Mouse (Mus musculus): ENCODE data around the gene Yap1. TPM values are rescaled to one million over a fixed set of nuclear protein-coding genes. Genes with fewer than 3 reads are reported as not detected.

The Yap1 gene
- polyA plus RNA-seq, 1 experiment from 2014 or later, result 37.6 TPM

DNA sequence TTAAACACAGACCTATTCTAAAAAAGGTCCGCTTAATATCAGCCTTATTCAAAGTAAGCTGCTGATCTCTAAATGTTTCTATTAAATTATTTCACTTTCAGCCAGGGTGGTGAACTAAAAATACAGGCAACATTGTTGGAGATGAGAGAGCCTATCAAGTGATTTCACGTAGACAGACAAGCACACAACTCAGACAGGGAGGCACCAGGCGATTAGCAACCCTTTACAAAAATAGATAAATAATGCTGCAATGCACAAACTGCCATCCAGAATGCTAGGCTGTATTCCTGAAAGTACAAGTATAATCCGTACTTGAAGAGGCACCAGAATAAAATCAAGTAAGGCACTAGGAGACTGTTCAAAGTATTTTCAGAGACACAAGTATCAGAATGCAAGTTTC is 20.1 kb downstream of the Yap1 start:
- WGBS, result 77% methylated on average over 4 of the region's 4 CpGs
- no peak for ATAC-seq (replicated peaks; ENCODE audit: low FRiP score)
- H3K36me3 ChIP-seq (ENCODE audit: control insufficient read depth, insufficient read depth, low read length), result no peaks in the 10 kb centered on the region; the same call in 1 of the 2 replicates

DNA sequence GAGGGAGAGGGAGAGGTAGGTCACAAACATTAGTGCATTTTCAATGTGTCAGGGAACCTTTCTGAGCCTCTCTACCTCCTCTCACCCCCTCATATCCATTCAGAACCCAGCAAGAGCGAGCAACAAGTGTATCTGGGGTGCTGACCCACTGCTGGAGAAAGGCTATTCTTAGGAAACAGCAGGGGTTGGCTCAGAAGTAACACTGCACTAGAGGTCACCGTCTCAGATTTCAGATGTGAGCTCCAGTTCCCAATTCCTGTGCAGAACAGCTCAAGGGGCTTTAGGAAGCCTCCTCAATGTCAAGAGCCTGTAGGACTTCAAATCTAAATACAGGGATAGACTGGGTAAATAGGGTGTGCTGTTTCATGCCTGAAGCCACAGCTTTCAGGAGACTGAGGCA is 20.7 kb downstream of the Yap1 start:
- Histone ChIP-seq H3K27ac (ENCODE audit: low read depth, low read length) (no peak overlapping the region), H3K9me3 (ENCODE audit: control insufficient read depth, low read length) (no peaks in the 10 kb centered on the region), H3K4me1 (replicated peaks; ENCODE audit: control insufficient read depth, insufficient read depth, low read length) (peaks cover 2% of the 10 kb centered on the region; the same call in 1 of the 2 replicates), H3K36me3 (ENCODE audit: control insufficient read depth, insufficient read depth, low read length) (no peaks in the 10 kb centered on the region; the same call in 1 of the 2 replicates), H3K27me3 (ENCODE audit: control insufficient read depth, insufficient read depth, low read length) (no peaks in the 10 kb centered on the region), H3K9ac (ENCODE audit: low read length) (no peak overlapping the region), H3K4me2 (ENCODE audit: low read depth, low read length, severe bottlenecking) (no peak overlapping the region), H3K4me3 (ENCODE audit: low read depth, low read length) (no peak overlapping the region)
- ATAC-seq (replicated peaks; ENCODE audit: low FRiP score) (no peak), DNase-seq (ENCODE audit: low spot score) (no peak)
- WGBS, result 3% methylated on average over 2 of the region's 2 CpGs

More for the DNA sequence above, 20.1 kb downstream of the Yap1 start:
- Histone ChIP-seq H3K4me3 (ENCODE audit: low read depth, low read length) (no peak overlapping the region), H3K27me3 (ENCODE audit: control insufficient read depth, insufficient read depth, low read length) (no peaks in the 10 kb centered on the region), H3K4me1 (replicated peaks; ENCODE audit: control insufficient read depth, insufficient read depth, low read length) (peaks cover 2% of the 10 kb centered on the region; the same call in 1 of the 2 replicates), H3K9me3 (ENCODE audit: control insufficient read depth, low read length) (no peaks in the 10 kb centered on the region), H3K27ac (ENCODE audit: low read depth, low read length) (no peak overlapping the region), H3K4me2 (ENCODE audit: low read depth, low read length, severe bottlenecking) (no peak overlapping the region), H3K9ac (ENCODE audit: low read length) (no peak overlapping the region)
- DNase-seq (ENCODE audit: low spot score), result no peak

DNA sequence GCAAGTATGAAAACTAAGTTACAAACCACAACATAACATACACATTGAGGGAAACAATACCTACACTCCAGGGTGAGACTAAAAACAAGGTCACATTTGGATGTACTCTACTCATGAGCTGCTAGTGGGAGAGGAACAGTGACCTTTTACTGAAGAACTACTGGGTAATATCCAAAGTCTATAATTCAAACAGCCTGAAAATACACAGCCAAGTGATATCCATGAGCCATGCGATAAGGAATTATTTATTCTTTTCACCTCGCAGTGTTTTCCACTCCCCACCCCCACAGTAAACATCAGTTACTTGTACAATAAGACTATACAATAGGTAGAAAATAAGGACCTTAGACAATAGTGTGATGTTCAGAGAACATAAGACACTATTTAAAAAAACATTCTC is 24.2 kb downstream of the Yap1 start:
- Histone ChIP-seq H3K9ac (ENCODE audit: low read length) (no peak overlapping the region), H3K27ac (ENCODE audit: low read depth, low read length) (no peak overlapping the region), H3K9me3 (ENCODE audit: control insufficient read depth, low read length) (no peaks in the 10 kb centered on the region), H3K4me1 (replicated peaks; ENCODE audit: control insufficient read depth, insufficient read depth, low read length) (peaks cover 2% of the 10 kb centered on the region; the same call in 1 of the 2 replicates), H3K27me3 (ENCODE audit: control insufficient read depth, insufficient read depth, low read length) (no peaks in the 10 kb centered on the region), H3K4me3 (ENCODE audit: low read depth, low read length) (no peak overlapping the region), H3K36me3 (ENCODE audit: control insufficient read depth, insufficient read depth, low read length) (no peaks in the 10 kb centered on the region; the same call in 1 of the 2 replicates), H3K4me2 (ENCODE audit: low read depth, low read length, severe bottlenecking) (no peak overlapping the region)
- DNase-seq (ENCODE audit: low spot score) (no peak), ATAC-seq (replicated peaks; ENCODE audit: low FRiP score) (no peak)
- 91% methylated on average over 2 of the region's 2 CpGs for WGBS

DNA sequence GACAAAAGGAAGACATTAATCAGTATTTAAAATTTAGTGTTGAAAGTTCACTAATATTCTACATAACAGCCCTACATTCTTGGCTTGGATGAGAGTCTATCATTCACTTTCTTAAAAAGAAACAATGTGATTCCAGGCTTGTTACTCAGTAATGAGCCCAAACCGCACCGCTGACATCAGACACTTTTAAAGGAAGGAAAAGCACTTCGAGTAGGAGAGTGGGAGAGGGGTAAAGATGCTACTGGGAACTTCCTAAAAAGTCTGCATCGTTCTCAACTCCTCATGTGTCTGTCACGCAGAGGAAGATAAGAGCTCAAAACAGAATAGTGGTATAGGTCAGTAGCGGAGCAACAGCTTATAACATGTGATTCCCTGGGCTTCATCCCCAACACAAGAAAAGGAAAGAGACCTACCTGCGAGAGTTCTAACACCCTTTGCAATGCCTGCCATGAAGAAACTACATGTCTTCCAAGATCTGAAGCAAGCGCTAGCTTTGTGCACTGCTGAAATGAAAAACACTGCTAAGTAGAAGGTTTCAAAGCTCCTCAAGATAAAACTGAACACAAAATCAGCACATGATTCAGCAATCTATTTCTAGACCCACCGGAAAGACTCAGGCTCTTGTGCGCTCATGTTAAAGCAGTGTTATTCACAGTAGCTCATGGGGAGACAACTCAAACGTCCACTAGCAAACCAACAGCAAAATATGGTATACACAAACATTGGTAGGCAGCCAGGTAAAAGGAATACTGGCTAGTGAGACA is 25.1 kb downstream of the Yap1 start:
- H3K4me3 ChIP-seq (ENCODE audit: low read depth, low read length), result no peak overlapping the region

DNA sequence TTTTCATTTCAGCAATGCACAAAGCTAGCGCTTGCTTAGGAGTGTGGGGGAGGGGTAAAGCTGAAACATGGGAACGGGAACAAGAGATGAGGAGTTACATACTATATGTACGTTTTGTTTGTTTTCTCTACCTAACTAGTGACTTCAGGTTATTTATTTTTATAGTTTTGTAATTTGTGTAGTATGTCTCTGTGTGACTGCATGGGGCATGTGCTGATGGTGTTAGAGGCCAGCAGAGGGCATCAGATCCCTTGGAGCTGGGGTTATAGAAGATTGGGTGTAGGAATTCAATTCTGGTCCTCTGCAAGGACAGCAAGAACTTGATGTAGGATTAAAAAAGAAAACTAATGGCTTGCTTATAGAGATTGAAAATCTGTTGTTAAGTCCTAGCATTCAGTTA is 25.9 kb downstream of the Yap1 start:
- ATAC-seq (replicated peaks; ENCODE audit: low FRiP score), result no peak

More for the DNA sequence above, 25.1 kb downstream of the Yap1 start:
- ATAC-seq (replicated peaks; ENCODE audit: low FRiP score) (no peak), DNase-seq (ENCODE audit: low spot score) (no peak)
- no peak overlapping the region for H3K27ac ChIP-seq (ENCODE audit: low read depth, low read length)
- H3K4me1 ChIP-seq (replicated peaks; ENCODE audit: control insufficient read depth, insufficient read depth, low read length), result peaks cover 2% of the 10 kb centered on the region; the same call in 1 of the 2 replicates
- WGBS, result 91% methylated on average over 11 of the region's 11 CpGs
- H3K9ac ChIP-seq (ENCODE audit: low read length), result no peak overlapping the region
- no peaks in the 10 kb centered on the region for H3K9me3 ChIP-seq (ENCODE audit: control insufficient read depth, low read length)
- H3K4me2 ChIP-seq (ENCODE audit: low read depth, low read length, severe bottlenecking), result no peak overlapping the region
- H3K27me3 ChIP-seq (ENCODE audit: control insufficient read depth, insufficient read depth, low read length), result no peaks in the 10 kb centered on the region
- no peaks in the 10 kb centered on the region; the same call in 1 of the 2 replicates for H3K36me3 ChIP-seq (ENCODE audit: control insufficient read depth, insufficient read depth, low read length)

DNA sequence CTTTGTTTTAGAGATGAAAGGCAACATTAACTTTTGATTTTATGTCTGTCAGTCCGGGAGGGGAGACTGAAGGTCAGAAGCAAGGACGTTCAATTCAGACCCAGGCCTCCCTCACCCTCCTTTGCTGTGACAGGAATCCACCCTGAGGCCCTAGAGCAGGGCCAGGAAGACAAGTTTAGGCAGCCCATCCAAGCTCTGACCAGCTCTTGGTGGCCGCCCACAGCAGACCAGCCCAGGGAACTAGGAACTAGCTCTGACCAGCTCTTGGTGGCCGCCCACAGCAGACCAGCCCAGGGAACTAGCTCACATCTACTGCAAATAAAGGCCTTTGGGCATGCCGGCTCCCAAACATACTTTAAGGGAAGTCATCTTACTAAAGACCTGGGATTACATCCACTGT is 26.8 kb downstream of the Yap1 start:
- Histone ChIP-seq H3K4me2 (ENCODE audit: low read depth, low read length, severe bottlenecking) (no peak overlapping the region), H3K27me3 (ENCODE audit: control insufficient read depth, insufficient read depth, low read length) (no peaks in the 10 kb centered on the region), H3K9me3 (ENCODE audit: control insufficient read depth, low read length) (no peaks in the 10 kb centered on the region), H3K27ac (ENCODE audit: low read depth, low read length) (no peak overlapping the region), H3K36me3 (ENCODE audit: control insufficient read depth, insufficient read depth, low read length) (no peaks in the 10 kb centered on the region; the same call in 1 of the 2 replicates), H3K9ac (ENCODE audit: low read length) (no peak overlapping the region), H3K4me3 (ENCODE audit: low read depth, low read length) (no peak overlapping the region), H3K4me1 (replicated peaks; ENCODE audit: control insufficient read depth, insufficient read depth, low read length) (no peaks in the 10 kb centered on the region)
- ATAC-seq (replicated peaks; ENCODE audit: low FRiP score) (no peak), DNase-seq (ENCODE audit: low spot score) (no peak)
- 93% methylated on average over 5 of the region's 5 CpGs for WGBS

More for the DNA sequence above, 25.9 kb downstream of the Yap1 start:
- Histone ChIP-seq H3K9me3 (ENCODE audit: control insufficient read depth, low read length) (no peaks in the 10 kb centered on the region), H3K4me2 (ENCODE audit: low read depth, low read length, severe bottlenecking) (no peak overlapping the region), H3K27ac (ENCODE audit: low read depth, low read length) (no peak overlapping the region), H3K4me1 (replicated peaks; ENCODE audit: control insufficient read depth, insufficient read depth, low read length) (no peaks in the 10 kb centered on the region), H3K27me3 (ENCODE audit: control insufficient read depth, insufficient read depth, low read length) (no peaks in the 10 kb centered on the region), H3K4me3 (ENCODE audit: low read depth, low read length) (no peak overlapping the region), H3K9ac (ENCODE audit: low read length) (no peak overlapping the region), H3K36me3 (ENCODE audit: control insufficient read depth, insufficient read depth, low read length) (no peaks in the 10 kb centered on the region; the same call in 1 of the 2 replicates)
- no peak for DNase-seq (ENCODE audit: low spot score)
- 88% methylated on average over 3 of the region's 3 CpGs for WGBS

DNA sequence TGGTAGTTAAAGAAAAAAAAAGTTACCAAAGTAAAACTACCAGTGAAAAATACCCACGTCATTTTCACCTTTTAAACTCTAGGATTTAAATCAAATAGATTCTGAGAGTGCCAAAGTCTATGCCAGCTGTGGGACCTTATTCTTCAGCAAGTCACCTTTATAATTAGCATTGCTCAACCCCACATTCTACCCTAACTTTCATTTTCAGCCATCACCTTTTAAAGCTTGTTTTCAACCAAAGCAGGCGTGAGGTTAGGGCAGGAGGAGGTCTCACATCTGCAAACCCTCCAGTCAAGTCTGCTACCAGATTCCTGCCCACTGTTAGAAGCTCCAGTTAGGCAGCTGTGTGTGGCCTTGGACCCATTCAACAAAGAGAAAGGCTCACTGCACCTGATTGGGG is 32.4 kb downstream of the Yap1 start:
- H3K27me3 ChIP-seq (ENCODE audit: control insufficient read depth, insufficient read depth, low read length), result no peaks in the 10 kb centered on the region
- ATAC-seq (replicated peaks; ENCODE audit: low FRiP score) (no peak), DNase-seq (ENCODE audit: low spot score) (no peak)
- H3K27ac ChIP-seq (ENCODE audit: low read depth, low read length), result no peak overlapping the region
- no peaks in the 10 kb centered on the region for H3K4me1 ChIP-seq (replicated peaks; ENCODE audit: control insufficient read depth, insufficient read depth, low read length)
- WGBS, result 83% methylated on average over 2 of the region's 2 CpGs
- H3K36me3 ChIP-seq (ENCODE audit: control insufficient read depth, insufficient read depth, low read length), result no peaks in the 10 kb centered on the region; the same call in 1 of the 2 replicates
- no peak overlapping the region for H3K9ac ChIP-seq (ENCODE audit: low read length)
- no peak overlapping the region for H3K4me2 ChIP-seq (ENCODE audit: low read depth, low read length, severe bottlenecking)
- no peak overlapping the region for H3K4me3 ChIP-seq (ENCODE audit: low read depth, low read length)
- H3K9me3 ChIP-seq (ENCODE audit: control insufficient read depth, low read length), result no peaks in the 10 kb centered on the region

DNA sequence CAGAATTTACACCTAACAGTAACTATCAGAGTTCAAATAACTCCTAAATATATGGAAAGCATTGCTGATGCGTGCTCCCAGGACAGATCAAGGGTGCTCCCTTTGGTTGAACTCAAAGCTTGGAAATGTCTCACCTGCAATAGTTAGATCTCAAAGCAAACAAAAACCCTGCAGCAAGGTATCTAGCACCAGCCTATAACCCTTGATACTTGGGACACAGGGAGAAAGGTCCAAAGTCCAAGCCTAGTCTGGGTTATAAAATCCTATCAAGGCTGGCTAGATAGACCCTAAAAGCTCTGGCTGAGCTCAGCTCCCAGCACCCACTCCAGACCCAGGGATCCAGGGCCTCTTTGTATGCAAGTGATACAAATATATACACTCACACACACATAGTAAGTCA is 36.4 kb downstream of the Yap1 start:
- no peaks in the 10 kb centered on the region for H3K27me3 ChIP-seq (ENCODE audit: control insufficient read depth, insufficient read depth, low read length)
- H3K36me3 ChIP-seq (ENCODE audit: control insufficient read depth, insufficient read depth, low read length), result no peaks in the 10 kb centered on the region; the same call in 1 of the 2 replicates
- no peaks in the 10 kb centered on the region for H3K9me3 ChIP-seq (ENCODE audit: control insufficient read depth, low read length)
- no peak overlapping the region for H3K4me2 ChIP-seq (ENCODE audit: low read depth, low read length, severe bottlenecking)
- H3K9ac ChIP-seq (ENCODE audit: low read length), result no peak overlapping the region
- no peaks in the 10 kb centered on the region for H3K4me1 ChIP-seq (replicated peaks; ENCODE audit: control insufficient read depth, insufficient read depth, low read length)
- DNase-seq (ENCODE audit: low spot score) (no peak), ATAC-seq (replicated peaks; ENCODE audit: low FRiP score) (no peak)
- H3K27ac ChIP-seq (ENCODE audit: low read depth, low read length), result no peak overlapping the region
- 100% methylated on average over 1 of the region's 1 CpGs for WGBS
- H3K4me3 ChIP-seq (ENCODE audit: low read depth, low read length), result no peak overlapping the region

DNA sequence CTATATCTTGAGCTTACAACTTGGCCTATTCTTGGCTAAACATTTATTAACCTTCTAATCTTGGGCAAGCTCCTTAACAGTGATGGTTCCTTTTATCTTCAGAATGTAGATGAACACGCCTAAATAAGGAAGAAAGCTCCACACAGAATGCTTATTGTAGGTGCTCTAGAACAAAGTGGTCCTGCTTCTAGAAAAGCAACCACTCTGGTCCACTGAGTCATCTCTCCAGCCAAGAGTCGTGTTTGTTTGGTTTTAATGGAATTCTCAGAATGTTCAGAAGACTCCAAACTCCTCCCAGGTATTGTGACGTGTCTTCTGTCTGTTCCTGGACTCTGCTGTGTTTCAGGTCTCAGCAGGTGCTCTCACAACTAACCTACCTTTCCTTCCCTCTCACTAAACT is 38.8 kb downstream of the Yap1 start:
- ATAC-seq (replicated peaks; ENCODE audit: low FRiP score) (no peak), DNase-seq (ENCODE audit: low spot score) (no peak)
- Histone ChIP-seq H3K36me3 (ENCODE audit: control insufficient read depth, insufficient read depth, low read length) (no peaks in the 10 kb centered on the region), H3K4me2 (ENCODE audit: low read depth, low read length, severe bottlenecking) (no peak overlapping the region), H3K27me3 (ENCODE audit: control insufficient read depth, insufficient read depth, low read length) (no peaks in the 10 kb centered on the region), H3K9me3 (ENCODE audit: control insufficient read depth, low read length) (no peaks in the 10 kb centered on the region), H3K4me3 (ENCODE audit: low read depth, low read length) (no peak overlapping the region), H3K27ac (ENCODE audit: low read depth, low read length) (no peak overlapping the region), H3K4me1 (replicated peaks; ENCODE audit: control insufficient read depth, insufficient read depth, low read length) (peaks cover 7% of the 10 kb centered on the region; the same call in 1 of the 2 replicates), H3K9ac (ENCODE audit: low read length) (no peak overlapping the region)
- 84% methylated on average over 3 of the region's 3 CpGs for WGBS

Data from forebrain, embryonic 11.5 days (tissue).